Mouse (Mus musculus): Measurements from ENCODE around the gene Cnot10. TPM values are rescaled to one million over a fixed set of nuclear protein-coding genes. Genes with fewer than 3 reads are reported as not detected.

Gene Cnot10
- total and polyA plus RNA-seq, 3 experiments = 49.4 to 67.8 (median 58.3) TPM

DNA sequence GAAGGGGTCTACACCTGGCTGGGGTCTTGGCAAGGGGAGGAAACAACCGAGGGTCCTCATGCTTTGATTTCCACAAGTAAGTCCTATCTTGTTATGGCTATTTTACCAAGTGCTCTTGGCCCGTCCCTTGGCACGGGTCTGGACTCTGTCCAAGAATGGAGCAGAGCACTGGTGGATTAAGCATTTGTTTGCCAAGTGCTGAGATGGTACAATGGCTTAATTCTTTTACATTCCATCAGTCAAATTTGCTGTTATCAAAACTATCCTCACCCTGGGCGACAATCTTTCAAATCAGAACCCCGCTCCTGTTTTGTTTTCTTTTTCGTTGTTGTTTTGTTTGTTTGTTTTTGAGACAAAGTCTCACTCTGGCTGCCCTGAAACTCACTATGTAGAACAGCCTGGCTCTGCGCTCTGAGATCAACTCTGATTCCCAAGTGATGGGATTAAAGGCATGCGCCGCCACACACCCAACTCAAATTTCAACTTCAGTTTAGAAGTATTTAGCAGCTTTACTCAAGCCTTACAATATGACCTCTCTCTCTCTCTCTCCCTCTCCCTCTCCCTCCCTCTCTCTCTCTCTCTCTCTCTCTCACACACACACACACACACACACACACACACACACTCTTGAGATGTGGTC is 95.1 kb downstream of the Cnot10 start:
- in situ Hi-C loops (cut with MboI; ENCODE audit: low pct_ligation_motif_present, low pct_unique_long_range_greater_than_20kb, low sequenced_read_pairs) = no loop called here
- Histone ChIP-seq H3K4me3 (replicated peaks in 1 of 3; ENCODE audit: low read depth in 2 of 3, low read length in 2 of 3, poor library complexity in 1 of 3) (no peak overlapping the region), H3K9ac (ENCODE audit: insufficient read depth, low read depth) (no peak overlapping the region), H3K79me2 (replicated peaks; ENCODE audit: control insufficient read depth, extremely low read depth, insufficient read depth, poor library complexity, severe bottlenecking) (no peaks in the 10 kb centered on the region), H3K27ac (ENCODE audit: insufficient read depth, low read depth) (no peak overlapping the region), H3K36me3 (replicated peaks in 1 of 2; ENCODE audit: control insufficient read depth in 1 of 2, insufficient read depth in 1 of 2, low read length in 1 of 2) (no peaks in the 10 kb centered on the region), H3K27me3 (replicated peaks) (no peaks in the 10 kb centered on the region), H3K9me3 (replicated peaks; ENCODE audit: low read length) (no peaks in the 10 kb centered on the region), H3K4me1 (ENCODE audit: control insufficient read depth in 1 of 2, insufficient read depth in 2 of 2) (peaks cover 6 to 35% of the 10 kb centered on the region in 2 experiments), H3K4me2 (ENCODE audit: insufficient read depth, low read depth, poor library complexity, severe bottlenecking) (no peak overlapping the region)
- dilution Hi-C loops (cut with MboI; ENCODE audit: extremely low pct_ligation_motif_present, extremely low pct_unique_long_range_greater_than_20kb, low sequenced_read_pairs) = no loop called here
- no peak for DNase-seq (ENCODE audit: extremely low read depth)
- no peak for TF ChIP-seq ZNF384 (IDR thresholded peaks at IDR 0.05; ENCODE audit: low read depth, low read length)
- no peak for TF ChIP-seq ZKSCAN1 (IDR thresholded peaks at IDR 0.05; ENCODE audit: borderline replicate concordance, low read depth, low read length)
- no peak for TF ChIP-seq TCF12 (IDR thresholded peaks at IDR 0.05; ENCODE audit: low read depth, low read length)

- H3K36me3 ChIP-seq (replicated peaks in 1 of 2; ENCODE audit: control insufficient read depth in 1 of 2, insufficient read depth in 1 of 2, low read length in 1 of 2) = no peaks in the 10 kb centered on the region
- H3K27me3 ChIP-seq (replicated peaks) = no peaks in the 10 kb centered on the region
- H3K9me3 ChIP-seq (replicated peaks; ENCODE audit: low read length) = no peaks in the 10 kb centered on the region
- H3K4me2 ChIP-seq (ENCODE audit: insufficient read depth, low read depth, poor library complexity, severe bottlenecking) = no peak overlapping the region
- no peaks in the 10 kb centered on the region for H3K79me2 ChIP-seq (replicated peaks; ENCODE audit: control insufficient read depth, extremely low read depth, insufficient read depth, poor library complexity, severe bottlenecking)
- no peak for DNase-seq (ENCODE audit: extremely low read depth)
- in situ Hi-C loops (cut with MboI; ENCODE audit: low pct_ligation_motif_present, low pct_unique_long_range_greater_than_20kb, low sequenced_read_pairs) (no loop called here), dilution Hi-C loops (cut with MboI; ENCODE audit: extremely low pct_ligation_motif_present, extremely low pct_unique_long_range_greater_than_20kb, low sequenced_read_pairs) (no loop called here)
- H3K27ac ChIP-seq (ENCODE audit: insufficient read depth, low read depth) = no peak overlapping the region
- H3K4me3 ChIP-seq (replicated peaks in 1 of 3; ENCODE audit: low read depth in 2 of 3, low read length in 2 of 3, poor library complexity in 1 of 3) = no peak overlapping the region
- H3K9ac ChIP-seq (ENCODE audit: insufficient read depth, low read depth) = no peak overlapping the region
- H3K4me1 ChIP-seq (ENCODE audit: control insufficient read depth in 1 of 2, insufficient read depth in 2 of 2) = peaks cover 6 to 33% of the 10 kb centered on the region in 2 experiments
- TF ChIP-seq JUND (conservative IDR thresholded peaks at IDR 0.05; ENCODE audit: low read depth, low read length) (no peak), MAFK (IDR thresholded peaks at IDR 0.05; ENCODE audit: insufficient replicate concordance, low read length) (no peak), GABPA (IDR thresholded peaks at IDR 0.05; ENCODE audit: insufficient replicate concordance, low read depth, low read length) (no peak), RAD21 (IDR thresholded peaks at IDR 0.05; ENCODE audit: low read depth, low read length) (no peak), MYC (IDR thresholded peaks at IDR 0.05; ENCODE audit: low read depth, low read length) (no peak), TBP (conservative IDR thresholded peaks at IDR 0.05; ENCODE audit: low read depth, low read length) (no peak), CTCF (conservative IDR thresholded peaks at IDR 0.05 in 1 of 2, IDR thresholded peaks at IDR 0.05 in 1 of 2; ENCODE audit: low read depth in 2 of 2, low read length in 2 of 2) (no peak), ZNF384 (IDR thresholded peaks at IDR 0.05; ENCODE audit: low read depth, low read length) (no peak), USF2 (conservative IDR thresholded peaks at IDR 0.05; ENCODE audit: low read depth, low read length) (no peak), NRF1 (IDR thresholded peaks at IDR 0.05; ENCODE audit: low read depth, low read length) (no peak), ELF1 (IDR thresholded peaks at IDR 0.05; ENCODE audit: low read depth, low read length) (no peak), HCFC1 (IDR thresholded peaks at IDR 0.05; ENCODE audit: low read depth, low read length) (no peak)
Measured at GRCm38 (mm10) chr9:114543882-114544753, 95.9 kb downstream of the Cnot10 start.

Data from CH12.LX (cell line).